Mouse (Mus musculus) olfactory bulb, adult 2 months (tissue): ENCODE measurements around the gene Plppr3.

Experiments used
- CTCF ChIP-seq: fragments of 200-500 bp; IDR thresholded peaks from 2 replicates; pipeline ENCODE4 v1.5.1; 2012; ENCODE audit warnings: low read depth, mild to moderate bottlenecking, low read length, moderate library complexity; ENCODE audit not compliant: insufficient read depth
- POLR2A ChIP-seq: fragments of 200-500 bp; IDR thresholded peaks from 2 replicates; pipeline ENCODE4 v1.6.1; 2012; ENCODE audit warnings: mild to moderate bottlenecking, low read depth, low read length, moderate library complexity; ENCODE audit not compliant: insufficient read depth

DNA sequence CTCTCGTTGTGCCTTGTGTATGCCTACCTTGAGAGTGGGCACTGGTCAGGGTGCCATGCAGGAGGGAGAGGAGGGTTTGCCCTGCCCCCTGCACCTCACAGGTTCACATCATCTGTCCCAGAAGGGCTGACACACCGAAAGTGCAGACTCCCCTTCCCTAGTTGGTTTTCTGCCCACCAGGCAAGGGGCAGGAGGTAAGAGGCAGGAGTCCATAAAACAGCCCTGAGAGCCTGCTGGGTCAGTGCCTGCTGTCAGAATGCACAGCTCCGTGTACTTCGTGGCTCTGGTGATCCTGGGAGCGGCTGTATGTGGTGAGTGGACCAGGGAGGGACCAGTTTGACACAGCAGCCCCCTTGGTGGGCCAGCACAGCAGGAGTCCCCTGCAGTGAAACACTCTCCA is 16.2 kb upstream of the Plppr3 start, which contains the start of gene Cfd:
- TF ChIP-seq CTCF (no peak), POLR2A (no peak)
